11 mouse cellular contexts compared by ENCODE assay signal in genomic region chr13:60364778-60365672, GRCm38 (mm10).
DNase-seq lines count a peak whose midpoint lies in the region; ATAC-seq and TF ChIP-seq lines count a peak whose summit lies in the region.
"Had no signal": no experiment of that assay in that cellular context is flagged by ENCODE, and none has a peak within 500 bp of the region (broad histone marks: within the 10 kb centered on the region; RNA-seq: fewer than 3 reads in every experiment).

No protein-coding gene starts in this region.

- no peak overlapping the region for H3K27ac ChIP-seq in heart, embryonic 16.5 days (ENCODE audit: low read length)
- no peak overlapping the region for H3K27ac ChIP-seq in heart, embryonic 10.5 days

- no peak overlapping the region for H3K9ac ChIP-seq in heart, embryonic 16.5 days (ENCODE audit: low read length)

- H3K4me1 ChIP-seq in heart, embryonic 16.5 days (ENCODE audit: control insufficient read depth, insufficient read depth, low read length) = peaks cover 4% of the 10 kb centered on the region; the same call in 1 of the 2 replicates
- no peaks in the 10 kb centered on the region for H3K4me1 ChIP-seq in heart, embryonic 10.5 days

- no peak overlapping the region for H3ac ChIP-seq in myocyte (ENCODE audit: control insufficient read depth, insufficient read length)

- no peaks in the 10 kb centered on the region for H3K79me2 ChIP-seq in myocyte (ENCODE audit: control insufficient read depth, insufficient read depth)

- H3K4me3 ChIP-seq in heart, embryonic 16.5 days (ENCODE audit: low read length) = no peak overlapping the region
- no peak overlapping the region for H3K4me3 ChIP-seq in heart, embryonic 10.5 days
- H3K4me3 ChIP-seq in myocyte = no peak overlapping the region

- DNase-seq in heart, embryonic 10.5 days (ENCODE audit: low spot score) = no peak
- DNase-seq in embryo, embryonic 11.5 days (ENCODE audit: low read depth, low spot score) = peak; percentile 54
- DNase-seq in kidney, adult 11 months = peak; percentile 10
- no peak for DNase-seq in urinary bladder, postnatal 10 days (ENCODE audit: low spot score)
- DNase-seq in thymus, postnatal 36 days = no peak
- DNase-seq in spleen, postnatal 36 days (ENCODE audit: low spot score in 2 of 2) = no peak
- DNase-seq: cerebellum, postnatal 36 days; thymus, postnatal 14 days had no signal

- ATAC-seq in heart, embryonic 16.5 days (replicated peaks; ENCODE audit: extremely low read depth, insufficient read depth, low FRiP score) = peak; percentile 28

- no peak for TF ChIP-seq POLR2A in myocyte (IDR thresholded peaks at IDR 0.05; ENCODE audit: insufficient read length, low read depth)

- H3K27me3 ChIP-seq in heart, embryonic 16.5 days (ENCODE audit: control insufficient read depth, insufficient read depth, low read length) = no peaks in the 10 kb centered on the region
- no peaks in the 10 kb centered on the region for H3K27me3 ChIP-seq in heart, embryonic 10.5 days (ENCODE audit: insufficient read depth, poor library complexity, severe bottlenecking)
- H3K27me3 ChIP-seq in myocyte (ENCODE audit: control insufficient read depth, insufficient read depth, insufficient read length) = no peaks in the 10 kb centered on the region

- H3K36me3 ChIP-seq in heart, embryonic 16.5 days (ENCODE audit: control insufficient read depth, insufficient read depth) = no peaks in the 10 kb centered on the region
- H3K36me3 ChIP-seq in heart, embryonic 10.5 days = no peaks in the 10 kb centered on the region
- H3K36me3 ChIP-seq in myocyte (ENCODE audit: control insufficient read depth, insufficient read depth) = no peaks in the 10 kb centered on the region
- H3K36me3 ChIP-seq: G1E had no signal

- H3K9me3 ChIP-seq in heart, embryonic 16.5 days (replicated peaks; ENCODE audit: control insufficient read depth, low read length) = 0 out of 2 replicates have a peak, but pooled peaks cover 3% of the 10 kb centered on the region
- H3K9me3 ChIP-seq in heart, embryonic 10.5 days = no peaks in the 10 kb centered on the region

- H3K4me2 ChIP-seq in heart, embryonic 16.5 days (ENCODE audit: low read depth, low read length) = no peak overlapping the region
- peak overlapping the region; percentile 87 for H3K4me2 ChIP-seq in myocyte (ENCODE audit: low read depth)

- WGBS in heart, embryonic 16.5 days = 50% methylated on average over 13 of the region's 13 CpGs
- WGBS in heart, embryonic 10.5 days = 69% methylated on average over 13 of the region's 13 CpGs

TF ChIP-seq in myocyte, 11 proteins besides CTCF, POLR2A, EP300 and RAD21:
- TF ChIP-seq POLR2AphosphoS2 (IDR thresholded peaks at IDR 0.05; ENCODE audit: insufficient read length, low read depth) (no peak), CEBPB (IDR thresholded peaks at IDR 0.05; ENCODE audit: insufficient read depth, poor library complexity, severe bottlenecking) (no peak), MYOD1 (IDR thresholded peaks at IDR 0.05; ENCODE audit: control insufficient read depth in 1 of 3, insufficient read length in 2 of 3, low read depth in 2 of 3) (peak in 2 of 3 experiments; percentile 62 to 81), E2F4 (IDR thresholded peaks at IDR 0.05; ENCODE audit: insufficient read depth) (no peak), MYOG (IDR thresholded peaks at IDR 0.05; ENCODE audit: control insufficient read depth in 1 of 3, insufficient read depth in 1 of 3, insufficient read length in 2 of 3, low read depth in 2 of 3) (peak in 1 of 3 experiments; percentile 76), REST (IDR thresholded peaks at IDR 0.05; ENCODE audit: insufficient read depth, insufficient read length) (no peak), USF1 (IDR thresholded peaks at IDR 0.05; ENCODE audit: low read depth) (peak; percentile 10), MAX (IDR thresholded peaks at IDR 0.05; ENCODE audit: low read depth) (no peak), TCF12 (IDR thresholded peaks at IDR 0.05; ENCODE audit: insufficient read depth, poor library complexity, severe bottlenecking) (no peak), SRF (IDR thresholded peaks at IDR 0.05; ENCODE audit: control insufficient read depth, insufficient read length, low read depth) (no peak), TCF3 (IDR thresholded peaks at IDR 0.05; ENCODE audit: insufficient read length, low read depth) (peak; percentile 24)

Comparison
In these comparisons a context has a peak if more than half of its experiments do, and no peak if none do; other contexts are left out.
1. DNase-seq: peak in embryo, embryonic 11.5 days (single experiment) and kidney, adult 11 months (single experiment); none in heart, embryonic 10.5 days (single experiment), urinary bladder, postnatal 10 days (single experiment), thymus, postnatal 36 days (0 of 2) and spleen, postnatal 36 days (0 of 2).